Mouse (Mus musculus): ENCODE measurements at regions not wholly inside any gene's neighbourhood (a gene's known extent, or its start where the extent isn't known, plus 50 kb on each side); places are given as distances from the start of the nearest gene placed in this dataset.

GRCm38 (mm10) chr2:9754153-9754552, 126.9 kb upstream of the 4930412O13Rik start:
- TF ChIP-seq CHD2 (IDR thresholded peaks at IDR 0.05; ENCODE audit: low read depth, low read length): no peak
- no peak for TF ChIP-seq HCFC1 (IDR thresholded peaks at IDR 0.05; ENCODE audit: borderline replicate concordance, insufficient read depth, low read length)
- TF ChIP-seq MAFK (IDR thresholded peaks at IDR 0.05; ENCODE audit: insufficient read depth, low read depth, low read length): no peak
